Mouse (Mus musculus): ENCODE data around the gene Dhodh.

- TF ChIP-seq POLR2A (IDR thresholded peaks at IDR 0.05; ENCODE audit: insufficient read depth, low read length) (no peak), EP300 (IDR thresholded peaks at IDR 0.05; ENCODE audit: insufficient read depth, low read depth, low read length) (no peak)
These were observed 17.6 kb downstream of the Dhodh start for GRCm38 (mm10) chr8:109590901-109591300.

All from ES-Bruce4 (cell line).